Mouse (Mus musculus) CH12.LX (cell line): ENCODE data around the gene Tmbim6.

Experiments
- CTCF ChIP-seq, 2 experiments: IDR thresholded peaks in 1 of 2; conservative IDR thresholded peaks in 1 of 2; 2 replicates each; pipeline ENCODE4 v1.5.1; 2011 to 2012; ENCODE audit warnings: low read depth in 2 of 2, low read length in 2 of 2, improper control_type of control experiment in 1 of 2, inconsistent platforms in 1 of 2, mild to moderate bottlenecking in 1 of 2, moderate library complexity in 1 of 2
- ETS1 ChIP-seq: conservative IDR thresholded peaks from 2 replicates; pipeline ENCODE4 v1.6.1; 2012; ENCODE audit warnings: low read depth, mild to moderate bottlenecking, inconsistent platforms, low read length, improper control_type of control experiment, moderate library complexity
- GABPA ChIP-seq: IDR thresholded peaks from 2 replicates; pipeline ENCODE4 v1.6.1; 2012; ENCODE audit warnings: low read depth, low read length, improper control_type of control experiment, inconsistent platforms; ENCODE audit not compliant: insufficient replicate concordance
- MXI1 ChIP-seq: IDR thresholded peaks from 2 replicates; pipeline ENCODE4 v1.6.1; 2011; ENCODE audit warnings: mild to moderate bottlenecking, low read depth, low read length, improper control_type of control experiment
- POLR2A ChIP-seq: IDR thresholded peaks from 2 replicates; pipeline ENCODE4 v1.6.1; 2011; ENCODE audit warnings: low read depth, mild to moderate bottlenecking, improper control_type of control experiment, low read length
- SIN3A ChIP-seq: IDR thresholded peaks from 2 replicates; pipeline ENCODE4 v1.6.1; 2012; ENCODE audit warnings: low read length, improper control_type of control experiment, inconsistent platforms
- TCF12 ChIP-seq: IDR thresholded peaks from 2 replicates; pipeline ENCODE4 v1.6.1; 2014; ENCODE audit warnings: low read depth, mild to moderate bottlenecking, inconsistent platforms, low read length, improper control_type of control experiment
- ZC3H11A ChIP-seq: IDR thresholded peaks from 2 replicates; pipeline ENCODE4 v1.6.1; 2012; ENCODE audit warnings: low read depth, mild to moderate bottlenecking, inconsistent platforms, low read length, improper control_type of control experiment
- ZMIZ1 ChIP-seq: IDR thresholded peaks from 2 replicates; pipeline ENCODE4 v1.6.1; 2012; ENCODE audit warnings: low read depth, mild to moderate bottlenecking, inconsistent platforms, low read length, improper control_type of control experiment

DNA sequence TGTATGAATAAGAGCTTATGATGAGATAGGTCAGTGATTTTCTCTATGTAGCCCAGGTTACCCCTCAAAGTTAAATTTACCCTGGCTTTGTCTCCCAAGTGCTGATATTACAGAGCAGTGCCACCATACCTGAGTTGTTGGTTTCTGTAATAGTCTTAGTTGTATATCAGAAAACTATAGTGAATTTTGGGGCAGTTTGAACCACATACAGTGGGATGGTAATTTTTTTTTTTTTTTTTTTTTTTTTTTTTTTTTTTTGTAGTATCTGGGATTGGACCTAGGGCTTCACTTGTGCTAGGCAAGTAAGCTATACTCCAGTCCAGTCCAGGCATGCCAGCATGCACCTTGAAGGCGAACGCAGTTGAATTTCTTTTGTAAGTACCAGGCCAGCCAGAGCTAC is 4.9 kb downstream of the Tmbim6 start:
- TF ChIP-seq CTCF (conservative IDR thresholded peaks at IDR 0.05 in 1 of 2, IDR thresholded peaks at IDR 0.05 in 1 of 2; ENCODE audit: low read depth in 2 of 2, low read length in 2 of 2) (no peak), SIN3A (no peak), POLR2A (no peak), TCF12 (no peak), ETS1 (no peak), ZMIZ1 (no peak), GABPA (no peak), MXI1 (no peak), ZC3H11A (no peak)
